Mouse (Mus musculus): ENCODE results near the gene Irf2bpl.

Irf2bpl gene

GRCm38 (mm10) chr12:86832551-86833182 lies 51.9 kb downstream of the Irf2bpl start:
- no peak for DNase-seq (ENCODE audit: low read depth, low spot score)

- no peak for DNase-seq (ENCODE audit: low read depth, low spot score)
These were observed 52.7 kb downstream of the Irf2bpl start for GRCm38 (mm10) chr12:86831591-86832550.

Data from telencephalon, adult 2 months (tissue).